Mouse (Mus musculus): ENCODE measurements around the gene Dnmt3l.

DNA sequence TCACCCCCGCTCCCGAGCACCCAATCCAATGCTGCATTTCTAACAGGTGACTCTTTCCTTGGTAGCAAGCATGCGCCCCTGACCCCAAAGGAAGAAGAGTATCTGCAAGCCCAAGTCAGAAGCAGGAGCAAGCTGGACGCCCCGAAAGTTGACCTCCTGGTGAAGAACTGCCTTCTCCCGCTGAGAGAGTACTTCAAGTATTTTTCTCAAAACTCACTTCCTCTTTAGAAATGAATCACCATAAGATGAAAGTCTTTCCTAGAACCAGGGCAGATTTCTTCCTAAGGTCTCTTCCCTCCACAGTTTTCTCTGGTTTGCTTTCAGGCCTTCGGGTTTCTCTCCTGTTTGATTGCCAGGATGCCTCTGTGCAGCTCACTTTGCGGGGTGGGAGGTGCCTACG, 21.4 kb downstream of the Dnmt3l start:
- no peak for TF ChIP-seq POLR2A (IDR thresholded peaks at IDR 0.05; ENCODE audit: insufficient read depth, low read depth, low read length)
- no peak for TF ChIP-seq EP300 (IDR thresholded peaks at IDR 0.05; ENCODE audit: insufficient read depth, low read depth, low read length)
